ENCODE assay signal across 14 mouse cellular contexts in genomic region chr6:117881997-117882396, GRCm38 (mm10). TPM values are rescaled to one million over a fixed set of nuclear protein-coding genes. Genes with fewer than 3 reads are reported as not detected.
DNase-seq lines count a peak whose midpoint lies in the region; ATAC-seq and TF ChIP-seq lines count a peak whose summit lies in the region.
"Had no signal": no experiment of that assay in that cellular context is flagged by ENCODE, and none has a peak within 500 bp of the region (broad histone marks: within the 10 kb centered on the region; RNA-seq: fewer than 3 reads in every experiment).

No protein-coding gene starts in this region.

- peak overlapping the region; percentile 6; the same call in 1 of the 2 replicates for H3K27ac ChIP-seq in stomach, embryonic 15.5 days
- no peak overlapping the region for H3K27ac ChIP-seq in stomach, postnatal 0 days (replicated peaks)
- peak overlapping the region; percentile 90 for H3K27ac ChIP-seq in bone marrow, adult 2 months (ENCODE audit: control insufficient read depth, insufficient read depth, low read depth, low read length, poor library complexity)
- H3K27ac ChIP-seq in liver, embryonic 16.5 days (ENCODE audit: low read length), result peak overlapping the region; percentile 71
- H3K27ac ChIP-seq: limb, embryonic 13.5 days; neural tube, embryonic 13.5 days had no signal

- no peak for ATAC-seq in stomach, embryonic 15.5 days (ENCODE audit: insufficient read depth, low FRiP score, low read depth)
- ATAC-seq in stomach, postnatal 0 days (ENCODE audit: low FRiP score, low TSS enrichment), result no peak
- ATAC-seq in liver, embryonic 16.5 days (ENCODE audit: low read depth), result no peak

- no peaks in the 10 kb centered on the region for H3K4me1 ChIP-seq in stomach, embryonic 15.5 days
- H3K4me1 ChIP-seq in stomach, postnatal 0 days (replicated peaks; ENCODE audit: control insufficient read depth, insufficient read depth), result no peaks in the 10 kb centered on the region; the same call in 1 of the 2 replicates
- H3K4me1 ChIP-seq in bone marrow, adult 2 months (ENCODE audit: control insufficient read depth, insufficient read depth, low read length), result no peaks in the 10 kb centered on the region; the same call in 1 of the 2 replicates
- peaks cover 24% of the 10 kb centered on the region for H3K4me1 ChIP-seq in liver, embryonic 16.5 days (ENCODE audit: control insufficient read depth, low read depth, low read length)

- no peaks in the 10 kb centered on the region for H3K9me3 ChIP-seq in stomach, embryonic 15.5 days
- H3K9me3 ChIP-seq in stomach, postnatal 0 days (ENCODE audit: control insufficient read depth, low read length), result no peaks in the 10 kb centered on the region
- no peaks in the 10 kb centered on the region for H3K9me3 ChIP-seq in liver, embryonic 16.5 days (replicated peaks; ENCODE audit: control insufficient read depth, low read length)
- H3K9me3 ChIP-seq: limb, embryonic 13.5 days; neural tube, embryonic 13.5 days had no signal

- H3K4me3 ChIP-seq in stomach, embryonic 15.5 days (replicated peaks), result no peak overlapping the region
- H3K4me3 ChIP-seq in stomach, postnatal 0 days (ENCODE audit: low read depth, low read length), result no peak overlapping the region
- no peak overlapping the region for H3K4me3 ChIP-seq in bone marrow, adult 2 months (replicated peaks; ENCODE audit: control insufficient read depth, low read depth, low read length)
- no peak overlapping the region for H3K4me3 ChIP-seq in liver, embryonic 16.5 days (ENCODE audit: low read depth, low read length)
- H3K4me3 ChIP-seq: limb, embryonic 13.5 days; neural tube, embryonic 13.5 days had no signal

- no peak for TF ChIP-seq CTCF in stomach, postnatal 0 days (IDR thresholded peaks at IDR 0.05; ENCODE audit: low read depth)
- TF ChIP-seq CTCF in bone marrow, adult 2 months (IDR thresholded peaks at IDR 0.05; ENCODE audit: control insufficient read depth, insufficient read depth, low read length), result no peak

- TF ChIP-seq EP300 in stomach, postnatal 0 days (optimal IDR thresholded peaks at IDR 0.05), result no peak

- no peaks in the 10 kb centered on the region for H3K27me3 ChIP-seq in stomach, embryonic 15.5 days (replicated peaks)
- H3K27me3 ChIP-seq in stomach, postnatal 0 days (ENCODE audit: control insufficient read depth, insufficient read depth, low read length), result no peaks in the 10 kb centered on the region
- H3K27me3 ChIP-seq in liver, embryonic 16.5 days (ENCODE audit: control insufficient read depth, insufficient read depth, low read depth, low read length), result no peaks in the 10 kb centered on the region
- H3K27me3 ChIP-seq: limb, embryonic 13.5 days; neural tube, embryonic 13.5 days had no signal

- no peak for TF ChIP-seq POLR2A in bone marrow, adult 2 months (IDR thresholded peaks at IDR 0.05; ENCODE audit: borderline replicate concordance, control insufficient read depth, low read depth, low read length)

- H3K36me3 ChIP-seq in stomach, embryonic 15.5 days, result no peaks in the 10 kb centered on the region
- H3K36me3 ChIP-seq in stomach, postnatal 0 days (ENCODE audit: control insufficient read depth, insufficient read depth, low read length), result no peaks in the 10 kb centered on the region
- H3K36me3 ChIP-seq in liver, embryonic 16.5 days (ENCODE audit: control insufficient read depth, insufficient read depth), result no peaks in the 10 kb centered on the region
- H3K36me3 ChIP-seq: limb, embryonic 13.5 days; neural tube, embryonic 13.5 days had no signal

- no peak overlapping the region for H3K9ac ChIP-seq in stomach, embryonic 15.5 days
- no peak overlapping the region for H3K9ac ChIP-seq in stomach, postnatal 0 days (ENCODE audit: low read length)
- H3K9ac ChIP-seq in liver, embryonic 16.5 days (ENCODE audit: low read depth, low read length), result no peak overlapping the region
- H3K9ac ChIP-seq: limb, embryonic 13.5 days; neural tube, embryonic 13.5 days had no signal

- no peak for DNase-seq in stomach, postnatal 0 days (ENCODE audit: low spot score)
- DNase-seq in thymus, postnatal 4 days, result peak; percentile 58
- DNase-seq in gastrocnemius, postnatal 10 days, result no peak
- DNase-seq in adrenal gland, postnatal 4 days (ENCODE audit: low spot score in 2 of 2), result no peak
- no peak for DNase-seq in layer of hippocampus, postnatal 36 days
- DNase-seq: cerebellum, postnatal 14 days; kidney, adult 11 months; layer of hippocampus, adult 9-11 months; right cerebral cortex, postnatal 14 days had no signal

- no peak overlapping the region for H3K4me2 ChIP-seq in stomach, embryonic 15.5 days
- no peak overlapping the region for H3K4me2 ChIP-seq in stomach, postnatal 0 days (replicated peaks; ENCODE audit: low read depth)
- peak overlapping the region; percentile 18; the same call in 1 of the 2 replicates for H3K4me2 ChIP-seq in liver, embryonic 16.5 days (ENCODE audit: low read depth, low read length)
- H3K4me2 ChIP-seq: limb, embryonic 13.5 days; neural tube, embryonic 13.5 days had no signal

- 60% methylated on average over 7 of the region's 7 CpGs for WGBS in stomach, embryonic 15.5 days
- WGBS in stomach, postnatal 0 days, result 70% methylated on average over 7 of the region's 7 CpGs
- WGBS in bone marrow, adult 2 months, result 7% methylated on average over 7 of the region's 7 CpGs
- 18% methylated on average over 7 of the region's 7 CpGs for WGBS in liver, embryonic 16.5 days (ENCODE audit: insufficient replicate concordance)

RNA-seq across cellular contexts. Expression of gene Hnrnpf, which starts 18.1 kb away (rescaled TPM):
- polyA plus RNA-seq in stomach, embryonic 15.5 days (2015; fragmentation: Nextera tagmentation; extraction: Ambion mirVana), result 705 and 736 TPM in 2 replicates
- 388 and 401 TPM in 2 replicates for polyA plus RNA-seq in stomach, postnatal 0 days (2015; fragmentation: Nextera tagmentation; extraction: Ambion mirVana)
- polyA plus RNA-seq in bone marrow, adult 2 months (2011; ENCODE audit: insufficient read depth, insufficient read length, low replicate concordance, missing spikeins), result 200 and 242 TPM in 2 replicates
- 420 and 472 TPM in 2 replicates for polyA plus RNA-seq in liver, embryonic 16.5 days (2015; fragmentation: Nextera tagmentation; extraction: Ambion mirVana)
- total RNA-seq in gastrocnemius, postnatal 10 days (2021), result 100 to 1,000 TPM; 199 to 227 TPM
- 100 to 1,000 TPM; 445 to 477 TPM for total RNA-seq in adrenal gland, postnatal 4 days (2021)
- total RNA-seq in layer of hippocampus, postnatal 36 days (2021), result 100 to 1,000 TPM; 124 to 148 TPM

RNA-seq across cellular contexts. Expression of gene Zfp239, which starts 20.1 kb away (rescaled TPM):
- polyA plus RNA-seq in stomach, embryonic 15.5 days (2015; fragmentation: Nextera tagmentation; extraction: Ambion mirVana), result 6.0 and 6.4 TPM in 2 replicates
- polyA plus RNA-seq in stomach, postnatal 0 days (2015; fragmentation: Nextera tagmentation; extraction: Ambion mirVana), result 1.7 and 2.0 TPM in 2 replicates
- 0.57 and 1.3 TPM in 2 replicates for polyA plus RNA-seq in bone marrow, adult 2 months (2011; ENCODE audit: insufficient read depth, insufficient read length, low replicate concordance, missing spikeins)
- 1.7 and 2.3 TPM in 2 replicates for polyA plus RNA-seq in liver, embryonic 16.5 days (2015; fragmentation: Nextera tagmentation; extraction: Ambion mirVana)
- total RNA-seq in gastrocnemius, postnatal 10 days (2021), result under 1 TPM; 0.23 to 0.95 TPM
- total RNA-seq in adrenal gland, postnatal 4 days (2021), result 1 to 10 TPM; 4.9 to 5.7 TPM
- total RNA-seq in layer of hippocampus, postnatal 36 days (2021), result 10 to 100 TPM; 30.9 to 37.9 TPM

RNA-seq across cellular contexts. Expression of gene Zfp637, which starts 41.0 kb away (rescaled TPM):
- 96.3 and 98.2 TPM in 2 replicates for polyA plus RNA-seq in stomach, embryonic 15.5 days (2015; fragmentation: Nextera tagmentation; extraction: Ambion mirVana)
- 59.2 and 60.3 TPM in 2 replicates for polyA plus RNA-seq in stomach, postnatal 0 days (2015; fragmentation: Nextera tagmentation; extraction: Ambion mirVana)
- 7.2 and 8.3 TPM in 2 replicates for polyA plus RNA-seq in bone marrow, adult 2 months (2011; ENCODE audit: insufficient read depth, insufficient read length, low replicate concordance, missing spikeins)
- 28.9 and 30.6 TPM in 2 replicates for polyA plus RNA-seq in liver, embryonic 16.5 days (2015; fragmentation: Nextera tagmentation; extraction: Ambion mirVana)
- total RNA-seq in gastrocnemius, postnatal 10 days (2021), result 10 to 100 TPM; 31.8 to 32.9 TPM
- total RNA-seq in adrenal gland, postnatal 4 days (2021), result 10 to 100 TPM; 38.9 to 42.3 TPM
- 10 to 100 TPM; 47.8 to 51.9 TPM for total RNA-seq in layer of hippocampus, postnatal 36 days (2021)

RNA-seq across cellular contexts. Expression of gene Fxyd4, which starts 55.5 kb away (rescaled TPM):
- polyA plus RNA-seq in stomach, embryonic 15.5 days (2015; fragmentation: Nextera tagmentation; extraction: Ambion mirVana), result 2.7 and 2.9 TPM in 2 replicates
- 4.2 and 5.8 TPM in 2 replicates for polyA plus RNA-seq in stomach, postnatal 0 days (2015; fragmentation: Nextera tagmentation; extraction: Ambion mirVana)
- polyA plus RNA-seq in bone marrow, adult 2 months (2011; ENCODE audit: insufficient read depth, insufficient read length, low replicate concordance, missing spikeins), result not detected in 2 replicates
- polyA plus RNA-seq in liver, embryonic 16.5 days (2015; fragmentation: Nextera tagmentation; extraction: Ambion mirVana), result 0.30 TPM in 1 of 2 replicates, not detected in the other
- total RNA-seq in gastrocnemius, postnatal 10 days (2021), result not detected
- 1 to 10 TPM in 1 of 2 experiments, not detected in 1; 5.6 TPM for total RNA-seq in adrenal gland, postnatal 4 days (2021)
- total RNA-seq in layer of hippocampus, postnatal 36 days (2021), result not detected
